Mouse (Mus musculus) lung, adult 2 months (tissue): ENCODE measurements around the gene Mmp17.

Experiments
- CTCF ChIP-seq: fragments of 200-500 bp; IDR thresholded peaks from 2 replicates; pipeline ENCODE4 v1.5.1; 2011; ENCODE audit warnings: mild to moderate bottlenecking, low read length, control low read depth; ENCODE audit not compliant: insufficient read depth
- POLR2A ChIP-seq: fragments of 200-500 bp; IDR thresholded peaks from 2 replicates; pipeline ENCODE4 v1.6.1; 2011; ENCODE audit warnings: low read depth, mild to moderate bottlenecking, control low read depth, low read length, borderline replicate concordance; ENCODE audit errors: extremely low read depth

DNA sequence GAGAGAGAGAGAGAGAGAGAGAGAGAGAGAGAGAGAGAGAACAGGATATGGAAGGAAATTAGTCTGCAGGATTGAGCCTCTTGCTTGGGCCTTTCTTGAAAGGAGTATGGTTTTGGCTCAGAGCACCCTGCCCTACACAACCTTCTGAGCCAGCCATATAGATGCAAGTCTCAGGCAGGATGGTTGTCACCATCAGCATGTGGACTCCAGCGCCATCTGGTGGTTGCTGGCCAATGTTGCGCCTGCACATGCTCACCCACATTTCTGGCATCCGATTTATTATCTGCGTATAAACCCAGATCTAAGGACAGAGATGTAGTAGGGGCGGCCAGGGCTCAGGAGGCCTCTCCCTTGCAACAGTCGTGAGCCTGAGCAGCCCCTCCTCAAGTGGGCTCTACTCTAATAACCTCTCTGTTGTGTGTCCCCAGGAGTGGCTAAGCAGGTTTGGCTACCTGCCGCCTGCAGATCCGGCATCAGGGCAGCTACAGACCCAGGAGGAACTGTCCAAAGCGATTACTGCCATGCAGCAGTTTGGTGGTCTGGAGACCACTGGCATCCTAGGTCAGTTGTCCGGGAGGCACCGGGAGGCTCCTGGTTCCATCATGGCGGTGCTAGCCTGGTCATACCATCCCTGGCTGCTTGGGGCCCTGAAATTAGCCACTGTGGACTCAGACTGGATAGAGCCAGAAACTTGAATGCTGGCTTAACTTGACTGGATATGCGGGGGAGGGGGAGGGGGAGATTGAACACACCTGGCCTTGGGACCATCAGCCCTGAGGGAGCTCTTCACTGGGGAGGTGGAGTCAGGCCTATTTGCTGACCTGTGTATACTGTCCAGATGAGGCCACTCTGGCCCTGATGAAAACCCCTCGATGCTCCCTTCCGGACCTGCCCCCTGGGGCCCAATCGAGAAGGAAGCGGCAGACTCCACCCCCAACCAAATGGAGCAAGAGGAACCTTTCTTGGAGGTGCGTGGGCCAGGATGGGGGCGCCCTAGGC, 10.4 kb downstream of the Mmp17 start:
- no peak for TF ChIP-seq POLR2A
- TF ChIP-seq CTCF = peak; percentile 100
